Mouse (Mus musculus) urinary bladder, postnatal 14 days (tissue): ENCODE results near the gene Rbpms2.
"Not testable (repeated sequence)": the region's sequence is repeated elsewhere in the genome, so short reads cannot be mapped to it uniquely, and the experiment has no call there.

Source experiments
- DNase-seq: peaks from one replicate; pipeline ENCODE4 v3.0.0; 2021; ENCODE audit warnings: low spot score

The Rbpms2 gene

DNA sequence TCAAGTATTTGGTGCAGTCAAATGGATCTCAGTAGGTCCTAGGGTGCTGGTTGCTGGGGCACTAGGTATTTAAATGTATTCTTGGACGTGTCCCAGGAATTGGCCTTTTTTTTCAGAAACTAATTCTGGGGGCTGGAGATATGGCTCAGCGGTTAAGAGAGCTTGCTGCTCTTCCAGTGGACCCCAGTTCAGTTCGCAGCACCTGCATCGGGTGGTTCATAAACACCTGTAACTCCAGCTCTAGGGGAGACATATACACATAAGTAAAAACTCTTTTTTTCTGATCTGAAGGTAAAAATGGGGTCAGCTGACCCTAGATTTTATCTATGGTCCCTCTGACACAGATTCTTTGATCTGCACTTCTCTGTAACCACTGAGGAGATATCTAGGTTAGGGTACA is 8.3 kb upstream of the Rbpms2 start:
- no peak for DNase-seq

DNA sequence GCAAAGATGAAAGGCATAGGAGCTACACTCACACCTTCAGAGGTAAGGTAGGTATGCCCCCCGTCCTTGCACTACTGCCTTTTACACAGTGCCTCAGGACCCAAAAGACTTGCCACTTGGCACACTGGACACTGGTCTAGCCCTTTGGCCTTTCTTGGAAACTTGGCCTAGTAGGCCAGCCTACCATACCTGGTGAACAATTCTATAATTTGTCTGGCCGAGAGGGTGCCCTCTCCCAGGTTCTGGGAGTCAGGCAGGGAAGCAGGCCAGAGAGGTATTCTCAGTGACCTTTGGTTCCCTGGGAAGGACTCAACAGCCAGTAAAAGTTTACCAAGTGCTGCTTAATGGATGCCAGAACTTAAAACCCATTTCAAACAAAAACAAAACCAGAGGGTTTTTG is 7.8 kb upstream of the Rbpms2 start:
- no peak for DNase-seq

DNA sequence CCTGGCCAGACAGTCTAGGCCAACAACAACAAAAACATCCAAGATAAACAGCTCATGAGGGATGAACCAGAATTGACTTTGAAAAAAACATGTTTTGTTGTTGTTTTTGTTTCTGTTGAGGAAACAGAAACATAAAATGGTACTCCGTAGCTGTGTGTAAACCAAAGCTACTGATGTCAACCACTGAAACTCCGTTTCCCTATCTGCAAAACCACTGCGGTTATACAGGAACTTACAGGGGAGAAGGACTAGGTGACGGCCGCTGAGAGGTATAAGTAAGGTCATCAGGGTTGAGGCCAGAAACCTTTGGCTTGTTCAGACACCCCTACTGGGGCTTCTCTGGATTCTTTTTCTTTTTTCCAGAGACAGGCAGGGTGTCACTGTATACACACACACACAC is 6.6 kb upstream of the Rbpms2 start:
- DNase-seq: no peak

DNA sequence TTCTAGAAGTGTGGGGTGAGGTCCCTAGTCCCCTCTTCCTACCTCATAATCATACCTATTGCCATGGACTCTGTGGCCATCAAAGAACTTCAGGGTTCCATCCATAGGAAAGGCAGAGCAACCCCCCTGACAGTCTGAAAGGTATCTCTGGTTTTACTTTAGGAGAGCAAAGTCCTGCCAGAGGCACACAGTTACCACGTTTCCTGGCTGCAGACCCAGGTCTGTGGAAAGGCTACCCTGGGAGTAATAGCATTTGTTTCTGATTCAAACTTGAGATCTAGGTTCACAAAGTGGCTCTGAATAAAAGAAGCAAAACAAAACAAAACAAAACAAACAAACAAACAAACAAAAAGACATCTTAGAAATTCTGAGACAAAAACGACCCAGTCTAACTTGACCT is 5.2 kb upstream of the Rbpms2 start:
- DNase-seq: no peak

DNA sequence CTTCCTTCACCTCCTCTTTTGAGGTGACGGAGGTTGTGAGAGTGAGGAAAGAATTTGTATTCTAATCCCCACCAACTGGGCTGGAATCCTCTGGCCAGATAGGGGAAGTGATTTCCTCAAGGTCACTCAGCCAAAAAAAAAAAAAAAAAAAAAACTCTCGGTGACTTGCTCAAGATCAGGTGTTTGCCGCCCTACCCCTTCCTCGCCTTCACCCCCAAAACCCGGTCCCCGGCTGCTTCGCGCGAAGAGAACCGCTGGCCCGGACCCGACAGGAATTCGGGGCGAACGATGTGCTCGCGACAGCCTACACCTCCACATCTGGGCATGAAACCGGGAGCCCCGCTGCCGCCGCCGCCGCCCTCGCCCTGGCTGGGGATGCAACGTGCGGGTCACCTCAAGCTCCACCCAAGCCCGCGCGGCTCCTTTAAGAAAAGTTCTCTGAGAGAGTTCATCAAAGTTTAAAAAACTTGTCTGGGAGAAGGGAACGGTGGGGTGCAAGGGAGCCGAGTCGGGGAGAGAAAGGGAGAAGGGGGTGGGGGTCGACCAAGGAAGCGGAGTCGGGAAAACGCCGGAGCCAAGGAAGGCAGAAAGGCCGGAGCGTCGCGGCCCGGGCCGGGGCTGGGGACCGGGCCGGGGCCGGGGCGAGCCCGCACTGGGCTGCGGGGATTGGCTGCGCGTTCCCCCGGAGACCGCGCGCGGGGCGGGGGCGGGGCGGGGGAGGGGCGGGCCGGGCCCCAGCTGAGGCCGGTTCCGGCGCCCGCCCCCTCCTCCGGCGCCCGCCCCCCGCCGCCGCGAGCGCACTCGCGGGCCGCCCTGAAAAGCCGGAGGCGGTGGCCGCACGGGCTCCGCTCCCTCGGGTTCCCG is 551 bp downstream of the Rbpms2 start:
- peak; percentile 42 for DNase-seq

DNA sequence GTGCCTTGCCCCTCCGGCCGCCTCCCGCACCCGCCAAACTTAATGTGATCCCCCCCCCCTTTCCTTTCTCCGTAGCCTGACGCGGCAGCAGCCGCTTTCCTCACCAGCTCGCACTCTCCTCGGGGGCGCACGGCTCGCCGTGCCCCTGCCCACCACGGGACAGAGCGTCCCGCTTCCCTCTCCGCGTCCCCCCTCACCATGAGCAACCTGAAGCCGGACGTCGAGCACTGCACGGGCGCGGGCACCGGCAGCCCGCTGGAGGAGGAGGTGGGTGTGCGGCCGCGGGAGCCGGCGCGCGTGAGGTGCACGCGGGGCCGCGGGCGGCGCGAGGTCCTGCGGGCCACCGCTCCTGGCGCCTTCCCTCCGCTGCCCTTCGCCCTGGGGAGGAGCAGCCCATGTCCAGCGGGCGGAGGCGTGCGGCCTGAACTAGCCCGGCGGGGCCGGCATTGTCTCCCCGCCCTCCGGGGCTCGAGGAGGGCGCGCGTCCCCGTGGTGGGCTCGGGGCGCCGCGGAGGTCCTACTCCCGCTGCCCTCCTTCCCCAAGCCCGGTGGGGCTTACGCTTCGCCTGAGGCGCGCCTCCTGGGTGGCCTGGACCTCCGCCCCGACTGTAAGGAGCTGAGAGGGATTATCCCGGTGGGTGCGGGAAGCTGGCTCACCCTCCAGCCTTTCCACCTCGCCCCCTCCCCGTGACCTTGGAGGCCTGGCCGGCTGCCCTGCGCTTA is 1.3 kb downstream of the Rbpms2 start:
- no peak for DNase-seq

DNA sequence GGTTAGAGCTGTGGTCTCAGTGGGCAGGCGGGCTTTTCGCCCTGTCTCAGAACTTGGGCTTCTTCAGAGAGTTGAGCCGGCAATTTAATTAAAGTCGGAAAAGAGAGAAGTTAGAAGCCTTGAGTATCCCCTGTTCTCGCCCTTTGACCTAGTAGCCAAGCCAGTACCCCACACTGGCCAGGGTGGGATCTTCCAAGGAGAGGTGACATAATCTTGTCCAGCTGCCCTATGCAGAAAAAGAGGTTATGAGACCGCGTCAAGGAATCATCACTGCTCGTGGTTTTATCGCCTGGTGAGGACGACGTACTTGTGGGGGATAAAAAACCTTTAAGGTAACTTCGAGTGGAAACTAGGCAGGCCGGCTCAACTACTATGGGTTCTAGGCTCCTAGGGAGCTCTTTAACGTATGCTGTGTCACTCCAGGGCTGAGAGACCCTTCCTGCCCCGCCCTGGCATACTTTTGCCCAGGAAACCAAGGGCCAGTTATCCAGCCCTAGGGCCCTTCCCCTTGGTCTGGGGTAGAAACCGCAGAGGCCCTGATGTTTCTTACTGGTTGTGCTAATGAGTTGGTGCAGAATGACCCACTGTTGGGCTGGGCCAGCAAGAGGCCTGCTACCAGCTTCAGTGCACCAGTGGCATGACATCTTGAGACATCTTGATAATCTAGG is 2.0 kb downstream of the Rbpms2 start:
- DNase-seq: no peak

DNA sequence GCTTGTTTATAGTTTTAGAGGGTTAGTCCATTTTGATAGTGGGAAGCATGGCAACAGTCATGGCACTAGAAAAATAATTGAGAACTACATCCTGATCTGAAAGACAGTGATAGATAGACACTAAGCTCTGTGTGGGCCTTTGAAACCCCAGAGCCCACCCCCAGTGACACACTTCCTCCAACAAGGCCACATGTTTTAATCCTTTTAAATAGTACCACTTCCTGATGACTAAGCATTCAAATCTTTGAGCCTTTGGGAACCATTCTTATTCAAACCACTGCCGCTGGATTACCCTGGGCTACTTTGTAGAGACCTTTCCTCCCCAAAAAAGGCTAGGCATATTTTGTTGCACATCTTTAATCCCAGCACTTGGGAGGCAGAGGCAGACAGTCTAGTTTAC is 6.3 kb downstream of the Rbpms2 start:
- no peak for DNase-seq

DNA sequence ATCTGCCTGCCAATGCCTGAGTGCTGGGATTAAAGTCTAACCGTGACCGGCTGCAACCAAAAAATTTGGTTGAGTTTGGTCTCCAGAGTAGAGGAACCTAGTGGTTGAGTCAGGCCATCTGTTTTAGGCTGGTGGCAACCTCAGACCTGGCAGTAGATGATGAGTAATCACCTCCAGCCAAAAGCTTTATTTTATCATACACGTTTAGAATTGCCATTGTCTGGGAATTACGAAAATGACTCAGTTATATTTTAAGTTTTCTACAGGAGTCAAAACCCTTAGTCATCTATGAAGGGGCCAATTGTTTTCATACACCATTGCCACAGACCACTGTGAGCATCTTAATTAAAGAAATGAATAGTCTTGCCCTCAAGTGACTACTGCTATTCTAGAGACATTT is 7.5 kb downstream of the Rbpms2 start:
- no peak for DNase-seq

DNA sequence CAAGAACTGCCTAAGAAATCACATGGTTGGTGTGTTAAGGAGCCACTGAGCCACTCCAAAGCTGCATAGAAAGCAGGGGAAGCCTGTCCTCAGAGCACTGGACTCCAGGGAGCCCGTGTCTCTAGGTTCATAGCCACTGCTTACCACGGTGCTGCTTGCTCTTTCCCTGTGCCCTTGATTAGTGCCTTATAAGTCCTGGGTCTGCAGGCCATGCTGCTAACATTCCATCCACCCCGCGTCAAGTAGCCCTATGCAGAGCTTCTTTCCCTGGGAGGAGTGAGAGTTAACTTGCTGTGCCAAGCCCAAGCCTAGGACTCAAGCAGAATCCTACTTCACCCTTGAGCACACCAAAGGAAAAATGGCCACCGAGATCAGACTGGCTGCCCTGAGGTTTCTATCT is 9.6 kb downstream of the Rbpms2 start:
- DNase-seq: no peak

DNA sequence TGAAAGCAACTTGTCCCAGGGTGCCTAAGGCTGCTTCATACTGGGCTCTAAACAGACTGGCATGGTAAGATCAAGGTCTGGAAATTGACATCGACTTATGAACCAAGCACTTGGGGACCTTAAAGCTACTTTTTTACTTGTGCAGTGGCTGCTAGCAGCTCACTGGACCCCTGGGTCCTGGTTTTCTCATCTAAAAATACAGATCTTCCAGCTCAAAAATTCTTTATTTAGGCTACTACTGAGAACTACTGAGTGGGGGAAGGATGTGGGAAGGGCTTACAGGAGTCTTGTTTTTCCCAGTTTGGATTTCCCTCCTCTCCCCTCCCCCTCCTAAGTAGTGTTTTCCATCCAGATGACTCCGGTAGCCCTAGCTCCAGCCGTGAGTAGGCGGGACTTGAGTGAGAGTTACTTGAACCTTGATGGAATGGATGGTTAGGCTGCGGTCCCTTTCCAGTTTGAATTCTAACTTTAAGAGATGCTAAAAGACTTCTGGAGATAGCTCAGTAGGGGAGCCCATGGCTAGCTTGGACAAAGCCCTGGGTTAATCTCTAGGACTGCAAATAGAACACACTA is 11.5 kb downstream of the Rbpms2 start:
- DNase-seq: no peak

DNA sequence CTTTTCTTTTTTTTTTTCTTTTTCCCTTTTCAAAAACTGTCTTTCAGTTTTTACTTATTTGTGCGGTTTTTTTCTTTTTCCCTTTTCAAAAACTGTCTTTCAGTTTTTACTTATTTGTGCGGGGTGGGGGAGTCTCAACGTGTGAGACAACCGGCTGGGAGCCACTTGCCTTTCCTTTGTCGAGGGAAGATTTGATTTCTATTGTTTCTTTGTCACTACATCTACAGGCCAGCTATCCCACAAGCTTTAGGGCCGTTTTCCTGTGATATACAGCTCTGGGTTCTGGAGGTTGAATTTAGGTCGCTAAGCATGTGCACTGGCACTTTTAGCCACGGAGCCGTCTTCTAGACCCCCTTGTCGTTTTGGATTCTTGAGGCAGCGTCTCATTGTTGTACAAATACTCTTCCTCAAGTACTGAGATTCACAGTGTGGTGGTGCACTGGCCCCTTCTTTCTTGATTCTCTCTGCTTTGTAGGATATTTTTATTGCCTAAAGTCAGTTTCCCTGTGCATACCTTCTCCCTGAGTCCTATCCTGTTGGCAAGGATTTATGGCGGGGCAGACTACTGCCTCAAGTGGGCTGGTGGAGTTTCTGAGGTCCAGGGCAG is 12.1 kb downstream of the Rbpms2 start:
- DNase-seq: no peak

DNA sequence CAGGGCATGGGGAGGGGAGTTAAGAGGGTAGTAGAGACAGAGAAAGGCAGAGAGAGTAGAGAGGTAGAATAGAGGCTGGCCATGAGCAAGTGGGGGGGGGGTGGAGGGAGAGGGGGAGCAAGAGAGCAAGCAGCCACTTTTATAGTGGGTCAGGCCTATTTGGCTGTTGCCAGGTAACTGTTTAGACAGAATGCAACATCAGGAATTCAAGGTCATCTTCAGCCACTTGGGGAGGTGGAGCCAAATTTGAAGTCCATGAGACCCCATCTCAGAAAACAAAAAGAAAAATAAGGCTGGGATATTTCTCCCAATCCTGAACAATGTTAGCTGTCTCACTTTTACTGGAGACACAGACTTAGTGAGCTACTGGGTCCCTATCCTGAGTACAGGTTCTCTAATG is 13.1 kb downstream of the Rbpms2 start:
- DNase-seq: no peak

DNA sequence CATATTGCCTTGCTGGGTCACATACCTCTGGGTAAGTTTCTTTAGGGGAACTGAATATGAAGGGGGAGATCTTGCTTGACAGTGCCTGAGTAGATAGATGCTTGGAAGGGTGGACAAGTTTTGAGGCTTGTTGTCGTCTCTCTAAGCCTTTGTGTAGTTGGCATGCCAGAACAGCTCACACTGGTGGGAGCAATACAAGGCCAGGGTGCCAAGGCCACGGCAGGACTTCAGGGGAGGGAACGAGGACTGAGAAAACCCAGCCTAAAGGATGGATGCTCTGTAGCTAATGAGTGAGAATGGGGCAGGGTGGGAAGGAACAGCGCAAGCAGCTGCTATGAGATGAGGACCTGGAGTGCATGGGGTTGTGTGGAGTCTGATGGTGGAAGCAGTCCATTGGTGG is 15.5 kb downstream of the Rbpms2 start:
- DNase-seq: no peak

DNA sequence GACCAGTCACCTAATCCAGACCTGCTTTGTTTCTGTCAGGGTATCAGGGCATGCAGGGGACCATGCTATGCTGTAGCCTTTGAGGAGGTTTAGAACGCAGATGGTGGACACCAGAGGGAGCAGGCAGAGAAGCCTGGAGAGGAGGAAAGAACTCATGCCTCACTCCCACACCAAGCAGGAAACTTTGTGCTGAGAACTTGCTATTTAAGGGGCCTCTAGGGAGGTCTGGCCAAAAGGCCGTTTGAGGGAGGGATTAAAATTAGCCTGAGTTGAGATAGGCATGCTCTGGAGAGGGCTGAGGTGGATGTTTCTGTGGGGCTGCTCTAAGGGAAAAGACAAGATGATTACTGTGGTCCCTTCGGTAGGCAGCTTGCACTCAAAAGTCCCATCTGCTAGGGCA is 16.5 kb downstream of the Rbpms2 start:
- DNase-seq: no peak

DNA sequence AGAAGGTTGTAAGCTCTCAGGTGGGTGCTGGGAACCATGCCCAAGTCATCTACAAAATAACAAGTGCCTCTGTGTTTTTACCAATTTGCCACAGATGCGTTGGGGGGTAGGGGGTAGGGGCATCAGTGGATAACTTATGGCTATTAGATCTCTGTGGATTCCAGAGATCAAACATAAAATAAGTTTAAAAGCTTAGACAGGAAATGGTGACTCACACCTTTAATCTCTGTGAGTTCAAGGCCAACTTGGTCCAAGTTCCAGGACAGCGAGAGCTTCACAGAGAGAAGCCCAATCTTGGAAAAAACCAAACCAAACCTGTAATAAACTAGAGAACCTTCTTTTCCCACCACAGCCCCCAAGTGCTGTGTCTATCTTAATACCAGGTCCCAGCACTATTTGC is 17.3 kb downstream of the Rbpms2 start:
- no peak for DNase-seq

DNA sequence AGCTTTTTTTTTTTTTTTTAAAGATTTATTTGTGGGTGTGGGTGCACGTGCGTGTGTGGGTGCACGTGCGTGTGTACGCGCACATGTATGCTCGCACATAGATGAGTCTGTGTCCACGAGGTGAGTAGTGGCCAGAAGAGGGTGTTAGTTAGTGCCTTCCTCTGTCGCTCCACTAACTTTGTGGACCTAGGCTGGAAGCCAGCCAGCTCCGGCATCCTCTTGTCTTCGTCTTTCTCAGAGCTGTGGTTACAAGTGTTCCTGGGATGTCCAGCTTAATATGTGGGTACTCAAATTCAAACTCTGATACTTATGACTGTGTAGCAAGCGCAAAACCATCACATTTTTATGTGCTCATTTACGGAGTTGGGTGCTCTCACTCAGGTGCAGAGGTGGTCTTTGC is 19.3 kb downstream of the Rbpms2 start:
- no peak for DNase-seq

DNA sequence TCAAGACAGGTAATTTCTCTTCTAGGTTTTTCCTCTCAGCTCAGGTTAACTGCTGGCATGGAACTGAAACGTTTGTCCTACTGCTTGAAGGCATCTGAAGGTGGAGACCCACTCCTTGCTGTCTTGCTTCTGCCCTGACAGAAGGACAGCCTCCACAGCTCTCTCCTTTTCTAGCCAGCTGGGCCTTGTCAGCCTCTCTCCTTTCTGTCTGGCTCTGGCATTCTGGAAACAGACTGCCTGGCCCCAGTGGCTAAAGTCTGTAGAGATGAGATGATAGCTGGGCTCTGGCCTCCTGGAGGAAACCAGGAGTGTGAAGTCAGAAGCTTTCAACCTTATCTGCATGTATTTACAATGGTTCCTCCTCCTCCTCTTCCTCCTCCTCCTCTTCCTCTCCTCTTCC is 20.5 kb downstream of the Rbpms2 start:
- peak; percentile 39 for DNase-seq

DNA sequence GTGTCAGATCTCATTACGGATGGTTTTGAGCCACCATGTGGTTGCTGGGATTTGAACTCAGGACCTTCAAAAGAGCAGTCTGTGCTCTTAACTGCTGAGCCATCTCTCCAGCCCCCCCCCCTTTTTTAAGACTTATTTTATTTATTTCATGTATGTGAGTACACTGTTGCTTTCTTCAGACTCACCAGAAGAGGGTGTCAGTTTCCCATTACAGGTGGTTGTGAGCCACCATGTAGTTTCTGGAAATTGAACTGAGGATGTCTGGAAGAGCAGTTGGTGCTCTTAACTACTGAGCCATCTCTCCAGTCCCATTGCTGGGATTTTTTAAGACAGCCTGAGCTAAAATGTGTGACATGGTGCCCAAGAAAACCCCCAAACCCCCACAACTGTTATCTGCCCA is 22.5 kb downstream of the Rbpms2 start:
- not testable (repeated sequence) for DNase-seq

DNA sequence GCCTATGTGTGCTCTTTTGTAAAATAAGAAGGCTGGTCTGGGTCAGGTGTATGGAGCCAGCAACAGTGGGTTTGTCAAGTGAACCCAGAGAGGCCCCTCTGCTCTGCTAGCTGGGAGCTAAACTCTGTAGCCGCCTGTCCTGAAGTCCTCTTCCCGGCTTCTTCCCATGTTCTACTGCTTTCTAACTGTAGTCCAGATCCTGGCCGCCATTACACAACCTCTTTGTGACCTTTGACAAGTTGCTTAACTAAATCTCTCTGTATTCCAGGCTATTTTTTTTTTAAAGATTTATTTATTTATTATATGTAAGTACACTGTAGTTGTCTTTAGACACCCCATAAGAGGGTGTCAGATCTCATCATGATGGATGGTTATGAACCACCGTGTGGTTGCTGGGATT is 24.3 kb downstream of the Rbpms2 start:
- DNase-seq: no peak

DNA sequence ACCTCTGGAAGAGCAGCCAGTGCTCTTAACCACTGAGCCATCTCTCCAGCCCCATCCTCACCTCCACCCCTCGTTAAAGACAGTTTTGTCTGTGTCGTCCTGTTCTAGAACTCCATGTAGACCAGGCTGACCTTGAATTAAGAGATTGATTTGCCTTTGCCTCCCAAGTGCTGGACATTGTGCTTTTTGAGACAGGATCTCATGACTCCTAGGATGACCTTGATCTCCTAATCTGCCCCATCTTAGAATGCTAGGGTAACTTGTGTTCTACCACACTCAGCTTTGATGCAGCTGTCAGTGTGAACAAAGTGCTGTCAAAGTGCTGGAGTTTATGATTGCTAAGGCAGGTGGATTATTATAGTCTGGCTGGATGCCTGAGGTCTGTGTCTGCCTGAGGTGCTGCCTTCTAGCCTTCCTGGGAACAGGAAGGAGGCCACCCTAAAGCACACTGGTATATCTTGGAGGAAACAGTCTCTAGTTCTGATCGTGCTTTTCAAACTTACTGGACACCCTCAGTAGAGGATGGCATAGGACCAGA is 25.3 kb downstream of the Rbpms2 start:
- no peak for DNase-seq

DNA sequence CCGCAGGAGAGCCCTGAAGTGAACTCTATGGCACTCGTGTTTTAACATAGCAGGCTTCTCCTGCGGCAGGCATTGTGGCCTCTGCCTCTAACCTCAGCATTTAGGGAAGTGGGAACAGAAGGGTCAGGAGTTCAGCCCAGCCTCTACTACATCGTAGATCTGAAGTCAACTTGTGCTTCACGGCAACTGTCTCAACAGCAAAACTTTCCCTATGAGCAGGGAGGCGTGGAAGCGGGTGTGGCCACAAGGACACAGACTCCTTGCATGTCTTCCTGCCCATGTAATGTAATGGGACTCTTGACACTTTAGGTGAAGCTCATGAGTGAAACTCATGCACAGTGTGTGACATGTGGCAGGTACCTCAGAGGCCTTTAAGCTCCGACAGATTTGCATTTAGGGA is 26.1 kb downstream of the Rbpms2 start:
- DNase-seq: no peak
